Mouse (Mus musculus): ENCODE measurements around the gene Vcp. TPM values are rescaled to one million over a fixed set of nuclear protein-coding genes. Genes with fewer than 3 reads are reported as not detected.
A peak's percentile ranks its signal among the peaks of the same experiment; 100 is the strongest.

Vcp gene
- polyA plus RNA-seq, 1 experiment from 2014 or later = 469 TPM

- no peak for ATAC-seq (ENCODE audit: insufficient number of reproducible peaks, insufficient read depth, low FRiP score, low read depth)
These were observed 33.2 kb upstream of the Vcp start for GRCm38 (mm10) chr4:43033481-43033880.

GRCm38 (mm10) chr4:43032501-43032900 lies 32.2 kb upstream of the Vcp start:
- no peak overlapping the region for H3K27ac ChIP-seq (replicated peaks in 1 of 2; ENCODE audit: control insufficient read depth in 1 of 2, insufficient read depth in 1 of 2, low read depth in 2 of 2, low read length in 2 of 2)
- H3K36me3 ChIP-seq (ENCODE audit: control insufficient read depth, insufficient read depth, low read length) = peaks cover 59% of the 10 kb centered on the region
- H3K27me3 ChIP-seq (ENCODE audit: control insufficient read depth, insufficient read depth, low read length) = no peaks in the 10 kb centered on the region
- 86% methylated on average over 1 of the region's 1 CpGs for WGBS
- peaks cover 6 to 14% of the 10 kb centered on the region in 2 experiments for H3K4me1 ChIP-seq (ENCODE audit: control insufficient read depth in 2 of 2, insufficient read depth in 2 of 2, low read length in 2 of 2)
- no peak overlapping the region for H3K4me2 ChIP-seq (ENCODE audit: low read length)
- no peak for ATAC-seq (ENCODE audit: insufficient number of reproducible peaks, insufficient read depth, low FRiP score, low read depth)
- no peak overlapping the region for H3K4me3 ChIP-seq (ENCODE audit: control insufficient read depth in 1 of 2, insufficient read depth in 1 of 2, low read depth in 1 of 2, low read length in 2 of 2)
- no peaks in the 10 kb centered on the region for H3K9me3 ChIP-seq (ENCODE audit: control insufficient read depth, low read length)
- H3K9ac ChIP-seq (ENCODE audit: low read length) = no peak overlapping the region

More at GRCm38 (mm10) chr4:43033481-43033880, 33.2 kb upstream of the Vcp start:
- 72% methylated on average over 14 of the region's 14 CpGs for WGBS
- Histone ChIP-seq H3K4me2 (ENCODE audit: low read length) (no peak overlapping the region), H3K4me1 (ENCODE audit: control insufficient read depth in 2 of 2, insufficient read depth in 2 of 2, low read length in 2 of 2) (peaks cover 12 to 24% of the 10 kb centered on the region in 2 experiments), H3K36me3 (ENCODE audit: control insufficient read depth, insufficient read depth, low read length) (peaks cover 49% of the 10 kb centered on the region), H3K27me3 (ENCODE audit: control insufficient read depth, insufficient read depth, low read length) (no peaks in the 10 kb centered on the region), H3K9ac (ENCODE audit: low read length) (no peak overlapping the region), H3K9me3 (ENCODE audit: control insufficient read depth, low read length) (no peaks in the 10 kb centered on the region), H3K4me3 (ENCODE audit: control insufficient read depth in 1 of 2, insufficient read depth in 1 of 2, low read depth in 1 of 2, low read length in 2 of 2) (no peak overlapping the region), H3K27ac (replicated peaks in 1 of 2; ENCODE audit: control insufficient read depth in 1 of 2, insufficient read depth in 1 of 2, low read depth in 2 of 2, low read length in 2 of 2) (no peak overlapping the region)

GRCm38 (mm10) chr4:43031237-43031995 lies 31.1 kb upstream of the Vcp start, which contains the start of gene Stoml2:
TSS of gene Stoml2 (minus strand) at chr4:43031710.
- Histone ChIP-seq H3K9ac (ENCODE audit: low read length) (peak within 1 kb of the TSS; percentile 89), H3K27ac (replicated peaks in 1 of 2; ENCODE audit: control insufficient read depth in 1 of 2, insufficient read depth in 1 of 2, low read depth in 2 of 2, low read length in 2 of 2) (peak within 1 kb of the TSS; percentile 73 to 86), H3K9me3 (ENCODE audit: control insufficient read depth, low read length) (no peaks in the 10 kb centered on the region), H3K4me2 (ENCODE audit: low read length) (peak within 1 kb of the TSS; percentile 83), H3K27me3 (ENCODE audit: control insufficient read depth, insufficient read depth, low read length) (no peaks in the 10 kb centered on the region), H3K36me3 (ENCODE audit: control insufficient read depth, insufficient read depth, low read length) (peaks cover 63% of the 10 kb centered on the region), H3K4me3 (ENCODE audit: control insufficient read depth in 1 of 2, insufficient read depth in 1 of 2, low read depth in 1 of 2, low read length in 2 of 2) (peak within 1 kb of the TSS; percentile 67 to 69), H3K4me1 (ENCODE audit: control insufficient read depth in 2 of 2, insufficient read depth in 2 of 2, low read length in 2 of 2) (peaks cover 6 to 13% of the 10 kb centered on the region in 2 experiments)
- ATAC-seq (ENCODE audit: insufficient number of reproducible peaks, insufficient read depth, low FRiP score, low read depth) = peak; percentile 92
- 2% methylated on average over 38 of the region's 38 CpGs for WGBS

- H3K4me3 ChIP-seq (ENCODE audit: control insufficient read depth in 1 of 2, insufficient read depth in 1 of 2, low read depth in 1 of 2, low read length in 2 of 2) = peak overlapping the region; percentile 67 to 69
- H3K9me3 ChIP-seq (ENCODE audit: control insufficient read depth, low read length) = no peaks in the 10 kb centered on the region
- peak overlapping the region; percentile 89 for H3K9ac ChIP-seq (ENCODE audit: low read length)
- peak overlapping the region; percentile 83 for H3K4me2 ChIP-seq (ENCODE audit: low read length)
- no peaks in the 10 kb centered on the region for H3K27me3 ChIP-seq (ENCODE audit: control insufficient read depth, insufficient read depth, low read length)
- WGBS = under 1% methylated on average over 28 of the region's 28 CpGs
- peak overlapping the region; percentile 73 to 86 for H3K27ac ChIP-seq (replicated peaks in 1 of 2; ENCODE audit: control insufficient read depth in 1 of 2, insufficient read depth in 1 of 2, low read depth in 2 of 2, low read length in 2 of 2)
- H3K4me1 ChIP-seq (ENCODE audit: control insufficient read depth in 2 of 2, insufficient read depth in 2 of 2, low read length in 2 of 2) = peaks cover 6 to 13% of the 10 kb centered on the region in 2 experiments
- peak; percentile 22; the same call in 1 of the 2 replicates for ATAC-seq (ENCODE audit: insufficient number of reproducible peaks, insufficient read depth, low FRiP score, low read depth)
- peaks cover 58% of the 10 kb centered on the region for H3K36me3 ChIP-seq (ENCODE audit: control insufficient read depth, insufficient read depth, low read length)
These were observed 30.5 kb upstream of the Vcp start for GRCm38 (mm10) chr4:43030780-43031230.

- Histone ChIP-seq H3K9me3 (ENCODE audit: control insufficient read depth, low read length) (no peaks in the 10 kb centered on the region), H3K36me3 (ENCODE audit: control insufficient read depth, insufficient read depth, low read length) (peaks cover 53% of the 10 kb centered on the region), H3K4me1 (ENCODE audit: control insufficient read depth in 2 of 2, insufficient read depth in 2 of 2, low read length in 2 of 2) (peaks cover 6 to 13% of the 10 kb centered on the region in 2 experiments), H3K27me3 (ENCODE audit: control insufficient read depth, insufficient read depth, low read length) (no peaks in the 10 kb centered on the region), H3K27ac (replicated peaks in 1 of 2; ENCODE audit: control insufficient read depth in 1 of 2, insufficient read depth in 1 of 2, low read depth in 2 of 2, low read length in 2 of 2) (peak overlapping the region in 1 of 2 experiments; percentile 86; a peak in 1 of 4 replicates), H3K9ac (ENCODE audit: low read length) (peak overlapping the region; percentile 89), H3K4me2 (ENCODE audit: low read length) (peak overlapping the region; percentile 83), H3K4me3 (ENCODE audit: control insufficient read depth in 1 of 2, insufficient read depth in 1 of 2, low read depth in 1 of 2, low read length in 2 of 2) (peak overlapping the region; percentile 67 to 69)
- ATAC-seq (ENCODE audit: insufficient number of reproducible peaks, insufficient read depth, low FRiP score, low read depth) = no peak
- 63% methylated on average over 9 of the region's 9 CpGs for WGBS
These were observed 30.0 kb upstream of the Vcp start for GRCm38 (mm10) chr4:43030352-43030751.

GRCm38 (mm10) chr4:43029749-43030148 lies 29.4 kb upstream of the Vcp start:
- Histone ChIP-seq H3K4me2 (ENCODE audit: low read length) (no peak overlapping the region), H3K9ac (ENCODE audit: low read length) (no peak overlapping the region), H3K9me3 (ENCODE audit: control insufficient read depth, low read length) (no peaks in the 10 kb centered on the region), H3K27ac (replicated peaks in 1 of 2; ENCODE audit: control insufficient read depth in 1 of 2, insufficient read depth in 1 of 2, low read depth in 2 of 2, low read length in 2 of 2) (no peak overlapping the region), H3K4me1 (ENCODE audit: control insufficient read depth in 2 of 2, insufficient read depth in 2 of 2, low read length in 2 of 2) (peaks cover 9 to 17% of the 10 kb centered on the region in 2 experiments), H3K36me3 (ENCODE audit: control insufficient read depth, insufficient read depth, low read length) (peaks cover 50% of the 10 kb centered on the region), H3K4me3 (ENCODE audit: control insufficient read depth in 1 of 2, insufficient read depth in 1 of 2, low read depth in 1 of 2, low read length in 2 of 2) (no peak overlapping the region), H3K27me3 (ENCODE audit: control insufficient read depth, insufficient read depth, low read length) (no peaks in the 10 kb centered on the region)
- no peak for ATAC-seq (ENCODE audit: insufficient number of reproducible peaks, insufficient read depth, low FRiP score, low read depth)
- 90% methylated on average over 9 of the region's 9 CpGs for WGBS

GRCm38 (mm10) chr4:43029121-43029520 lies 28.8 kb upstream of the Vcp start:
- Histone ChIP-seq H3K9me3 (ENCODE audit: control insufficient read depth, low read length) (no peaks in the 10 kb centered on the region), H3K4me2 (ENCODE audit: low read length) (no peak overlapping the region), H3K36me3 (ENCODE audit: control insufficient read depth, insufficient read depth, low read length) (peaks cover 48% of the 10 kb centered on the region), H3K27me3 (ENCODE audit: control insufficient read depth, insufficient read depth, low read length) (no peaks in the 10 kb centered on the region), H3K4me3 (ENCODE audit: control insufficient read depth in 1 of 2, insufficient read depth in 1 of 2, low read depth in 1 of 2, low read length in 2 of 2) (no peak overlapping the region), H3K4me1 (ENCODE audit: control insufficient read depth in 2 of 2, insufficient read depth in 2 of 2, low read length in 2 of 2) (peaks cover 13 to 22% of the 10 kb centered on the region in 2 experiments), H3K27ac (replicated peaks in 1 of 2; ENCODE audit: control insufficient read depth in 1 of 2, insufficient read depth in 1 of 2, low read depth in 2 of 2, low read length in 2 of 2) (no peak overlapping the region), H3K9ac (ENCODE audit: low read length) (no peak overlapping the region)
- no peak for ATAC-seq (ENCODE audit: insufficient number of reproducible peaks, insufficient read depth, low FRiP score, low read depth)
- WGBS = 98% methylated on average over 7 of the region's 7 CpGs
